Mouse (Mus musculus) heart, postnatal 0 days (tissue): ENCODE results near the gene Sgms1.

Experiments
- CTCF ChIP-seq: IDR thresholded peaks from 2 replicates; pipeline ENCODE4 v1.5.1; 2016; ENCODE audit warnings: antibody characterized with exemption, control low read depth, low read depth
- EP300 ChIP-seq: IDR thresholded peaks from 2 replicates; pipeline ENCODE4 v1.6.1; 2016; ENCODE audit warnings: antibody characterized with exemption, low read depth

GRCm38 (mm10) chr19:32244881-32245280 lies 144.6 kb downstream of the Sgms1 start:
- no peak for TF ChIP-seq CTCF
- TF ChIP-seq EP300, result no peak
